Mouse (Mus musculus) urinary bladder, adult 18-20 months (tissue): ENCODE data around the gene Runx2.

ENCODE experiments used
- DNase-seq, 2 experiments: peaks; one replicate each; pipeline ENCODE4 v3.0.0; 2022; ENCODE audit warnings: low spot score in 2 of 2, mixed read lengths in 2 of 2

The Runx2 gene

GRCm38 (mm10) chr17:44814508-44815175 lies at the start of gene Runx2:
Runx2 (minus strand) TSS chr17:44814797.
- no peak for DNase-seq

GRCm38 (mm10) chr17:44863165-44863564 lies 48.6 kb upstream of the Runx2 start:
- no peak for DNase-seq

DNA sequence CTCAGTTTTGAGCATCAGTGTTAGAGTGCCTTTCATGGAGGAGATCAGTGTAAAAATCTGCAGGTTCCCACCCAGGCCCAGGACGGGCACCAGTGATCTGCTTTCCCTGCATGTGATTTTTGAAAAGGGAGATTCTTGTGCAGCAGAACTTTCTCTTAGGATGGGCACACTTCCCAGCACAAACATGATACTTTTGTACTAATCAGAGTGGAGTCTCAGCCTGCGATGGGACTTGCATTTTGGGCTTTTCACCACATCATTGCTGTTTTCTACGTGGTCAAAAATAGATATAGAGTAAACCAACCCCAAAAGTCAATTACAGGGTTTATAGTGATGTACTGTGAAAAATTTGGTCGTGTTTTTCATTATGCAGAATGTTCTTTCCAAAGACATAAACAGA lies 27.6 kb upstream of the Runx2 start:
- DNase-seq, result no peak

DNA sequence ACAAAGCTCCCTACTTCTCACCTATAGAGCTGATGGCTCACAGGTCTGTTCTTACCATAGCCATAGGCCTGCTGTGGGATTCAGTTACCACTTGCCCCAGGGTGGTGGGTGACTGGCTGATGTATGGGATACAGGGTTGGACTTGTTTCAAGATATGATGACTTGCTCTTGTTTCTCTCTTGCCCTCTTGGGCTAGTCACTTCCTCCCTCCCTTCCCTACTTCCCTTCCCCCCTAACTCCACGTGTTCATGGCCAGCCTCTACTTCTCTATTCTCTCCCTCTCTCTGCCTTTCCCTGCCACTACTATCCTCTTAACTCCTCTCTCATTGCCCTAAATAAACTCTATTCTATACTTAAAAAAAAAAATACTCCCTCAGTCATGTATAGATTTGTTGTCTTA lies 16.6 kb upstream of the Runx2 start:
- no peak for DNase-seq

GRCm38 (mm10) chr17:44829587-44829986 lies 15.0 kb upstream of the Runx2 start:
- DNase-seq, result no peak

- DNase-seq, result no peak
Measured at GRCm38 (mm10) chr17:44827964-44828363, 13.4 kb upstream of the Runx2 start.

DNA sequence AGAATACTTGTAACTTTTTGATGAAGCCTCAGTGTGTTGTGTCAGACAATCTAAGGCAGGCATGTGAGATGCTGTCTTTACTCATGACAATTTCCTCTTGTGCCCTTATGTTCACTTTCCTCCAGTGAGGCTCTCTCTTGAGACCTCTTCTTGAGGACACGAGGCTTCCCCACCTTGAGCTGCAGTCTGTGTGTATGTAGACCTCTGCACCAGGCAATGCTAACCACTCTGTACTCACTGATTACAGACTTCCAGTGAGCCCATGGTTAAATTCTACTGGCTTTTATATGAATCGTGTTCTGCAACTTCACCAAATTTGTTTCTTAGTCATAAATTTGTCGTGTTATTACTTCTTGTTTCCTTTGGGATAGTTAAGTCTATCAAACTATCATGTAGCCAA lies 12.5 kb upstream of the Runx2 start:
- no peak for DNase-seq

- no peak for DNase-seq
Measured at GRCm38 (mm10) chr17:44821940-44822339, 7.3 kb upstream of the Runx2 start.

DNA sequence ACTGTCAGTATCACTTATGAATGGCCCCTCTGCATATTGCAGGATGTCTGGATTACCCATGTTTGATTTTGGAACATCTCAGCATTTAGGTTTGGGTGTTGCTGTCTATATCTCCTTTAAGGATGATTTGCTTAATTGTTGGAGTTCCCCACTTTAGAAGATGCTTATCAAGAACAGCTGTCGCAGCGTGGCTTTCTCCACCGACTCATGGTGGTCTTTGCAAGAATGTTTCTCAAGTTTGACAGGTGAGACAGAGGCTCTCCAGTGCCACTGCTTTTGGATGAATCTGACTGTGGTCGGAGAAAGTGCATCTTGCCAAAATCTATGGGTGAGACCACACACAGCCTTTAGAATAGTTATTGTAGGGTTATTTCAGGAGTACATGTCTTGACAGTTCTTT lies 5.2 kb upstream of the Runx2 start:
- DNase-seq, result no peak

DNA sequence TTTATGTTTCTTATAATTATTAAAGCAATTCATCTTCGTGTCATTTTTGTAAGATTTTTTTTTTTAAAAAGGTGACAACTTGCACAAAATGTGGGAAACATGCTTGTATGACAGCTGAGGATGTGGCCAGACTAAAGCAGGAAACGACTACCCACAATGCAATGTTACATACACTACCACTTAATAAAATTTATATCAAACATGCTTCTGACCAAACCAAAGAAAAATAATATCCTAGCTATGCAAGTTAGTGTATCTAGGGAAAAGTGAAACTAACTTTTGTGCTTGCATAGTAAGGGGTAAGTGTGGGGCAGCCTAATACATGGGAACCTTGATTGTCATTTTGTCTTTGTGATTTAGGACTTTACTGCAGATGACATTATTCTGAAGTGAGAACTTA lies 4.2 kb upstream of the Runx2 start:
- DNase-seq, result no peak

GRCm38 (mm10) chr17:44807031-44807430 lies 7.6 kb downstream of the Runx2 start:
- DNase-seq, result no peak

DNA sequence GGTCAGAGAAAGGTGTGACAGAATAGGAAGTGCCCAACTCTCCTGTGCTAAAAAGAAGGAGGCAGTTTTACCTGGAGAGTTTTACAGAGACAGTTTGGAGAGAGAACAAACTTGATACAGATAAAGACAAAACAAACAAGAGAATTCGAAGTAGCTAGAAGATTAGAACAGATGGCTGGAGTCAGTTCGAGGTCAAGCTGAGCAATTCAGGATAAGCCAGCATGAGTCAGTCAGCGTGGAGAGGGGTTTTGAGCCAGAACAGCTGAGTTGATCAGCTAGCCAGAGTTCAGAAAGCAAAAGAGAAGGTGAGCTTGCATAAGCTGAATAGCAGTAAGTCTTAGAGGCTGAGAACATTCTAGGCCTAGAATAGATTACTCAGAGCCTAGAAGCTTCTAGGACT lies 17.3 kb downstream of the Runx2 start:
- DNase-seq, result no peak

DNA sequence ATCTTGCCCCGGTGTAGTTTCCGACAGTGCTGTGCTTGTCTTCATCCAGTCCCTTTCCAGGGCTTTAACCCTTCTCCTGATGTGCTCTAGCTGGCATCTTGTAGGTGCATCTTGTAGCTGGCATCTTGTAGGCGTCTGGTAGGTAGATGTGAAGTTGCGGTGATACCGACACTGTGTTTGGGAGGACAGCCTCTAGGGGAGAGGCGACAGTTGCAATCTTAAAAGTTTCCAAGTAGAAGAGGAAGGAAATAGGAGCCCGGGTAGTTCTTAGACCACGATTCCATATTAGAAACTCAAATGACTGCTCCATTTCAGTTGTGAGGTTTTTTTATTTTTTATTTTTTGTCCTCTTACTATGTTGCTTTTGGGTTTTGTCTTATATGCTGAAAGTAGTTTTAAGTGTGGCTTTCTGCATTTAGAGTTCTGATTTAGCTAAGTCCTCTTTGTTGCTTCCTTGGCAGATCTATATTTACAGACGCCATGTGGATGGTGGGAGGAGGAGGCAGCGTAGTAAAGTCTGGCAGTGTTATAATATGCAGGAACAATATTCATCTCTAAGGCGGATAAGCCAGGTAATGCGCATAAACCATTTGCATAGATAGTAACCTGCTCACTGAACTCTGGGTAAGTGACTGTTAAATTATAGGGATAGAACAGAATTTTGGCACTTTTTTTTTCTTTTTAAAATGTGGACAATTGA lies 22.2 kb downstream of the Runx2 start:
- no peak for DNase-seq

GRCm38 (mm10) chr17:44788982-44789747 lies 25.4 kb downstream of the Runx2 start:
- DNase-seq, result no peak

GRCm38 (mm10) chr17:44783143-44783542 lies 31.5 kb downstream of the Runx2 start:
- DNase-seq, result no peak

DNA sequence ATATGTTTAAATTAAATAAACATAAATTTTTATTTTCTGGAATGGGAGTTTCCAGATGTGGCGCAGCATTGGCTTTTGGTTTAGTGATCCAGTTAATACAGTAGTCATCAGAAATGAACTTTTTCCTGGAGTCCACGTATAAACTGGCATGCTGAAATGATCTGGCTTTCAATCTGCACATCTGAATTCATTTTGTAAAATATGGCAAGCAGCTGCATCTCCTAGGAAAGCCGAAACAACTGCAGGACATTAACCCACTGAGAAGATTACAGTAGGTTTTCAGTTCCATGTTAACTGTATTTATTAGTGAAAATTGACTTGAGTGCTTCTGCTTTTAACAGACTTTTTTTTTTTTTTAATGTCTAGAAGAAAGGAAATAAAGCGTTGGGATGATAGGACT lies 32.2 kb downstream of the Runx2 start:
- no peak for DNase-seq

- DNase-seq, result no peak
Measured at GRCm38 (mm10) chr17:44780353-44780752, 34.2 kb downstream of the Runx2 start.

DNA sequence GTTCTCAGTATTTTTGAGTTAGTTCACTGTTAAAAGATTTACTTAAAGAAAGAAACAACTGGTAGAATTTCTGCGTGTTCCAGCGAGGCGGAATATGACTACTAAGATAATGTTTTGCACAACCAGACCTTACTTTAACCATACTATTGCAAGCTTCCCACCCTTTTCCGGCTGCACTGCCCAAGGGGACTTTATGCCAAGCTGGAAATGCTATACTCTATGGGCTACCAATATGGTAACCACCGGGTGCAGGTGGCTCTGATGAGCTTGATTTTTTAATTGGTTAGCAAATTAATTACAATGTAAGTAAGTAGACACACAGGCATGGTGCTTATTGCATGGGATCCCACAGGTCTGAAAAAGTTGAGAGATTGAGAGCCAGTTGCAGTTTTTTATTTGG lies 36.5 kb downstream of the Runx2 start:
- no peak for DNase-seq

GRCm38 (mm10) chr17:44777337-44777804 lies 37.2 kb downstream of the Runx2 start:
- DNase-seq, result peak; percentile 45 to 63

GRCm38 (mm10) chr17:44776738-44777270 lies 37.8 kb downstream of the Runx2 start, which contains the start of gene Supt3:
Supt3 (plus strand) TSS chr17:44777152.
- DNase-seq, result peak; percentile 93 to 96

DNA sequence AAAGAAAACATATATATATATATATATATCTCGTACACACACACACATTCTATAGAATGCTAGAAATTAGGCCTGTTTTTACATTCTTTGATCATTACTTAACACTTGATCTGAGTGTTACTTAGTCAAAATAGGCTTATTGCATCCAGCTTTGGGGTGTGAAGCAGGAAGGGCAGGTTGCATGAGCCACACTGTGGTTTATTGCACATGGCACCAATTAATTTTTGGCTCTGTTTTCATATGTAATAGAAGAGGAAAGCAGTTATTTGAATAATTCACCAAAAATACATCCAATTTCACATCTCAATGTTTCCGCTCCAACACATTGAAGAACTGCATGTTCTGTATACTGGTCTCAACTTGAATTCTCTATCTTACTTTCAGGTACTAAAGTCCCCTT lies 42.0 kb downstream of the Runx2 start:
- no peak for DNase-seq

DNA sequence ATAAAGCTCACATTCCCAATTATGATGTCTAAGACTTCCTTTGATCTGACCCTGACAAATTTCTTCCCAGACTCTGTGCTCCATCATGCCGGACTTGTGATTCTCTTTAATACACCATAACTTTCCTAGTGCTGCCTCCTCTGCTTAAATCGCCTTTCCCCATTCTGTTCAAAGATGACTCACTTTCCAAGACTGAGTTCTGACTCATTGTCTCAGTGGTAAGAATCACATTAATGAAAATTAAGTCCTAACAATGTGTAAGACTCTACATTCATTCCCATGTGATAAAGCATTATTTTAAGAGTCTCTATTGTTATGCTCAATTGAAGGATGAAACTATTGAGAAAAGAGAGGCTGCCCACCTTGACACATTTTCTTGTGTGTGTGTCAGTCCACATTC lies 43.7 kb downstream of the Runx2 start:
- no peak for DNase-seq
